Mouse (Mus musculus): ENCODE measurements around the gene Lrrc8c. TPM values are rescaled to one million over a fixed set of nuclear protein-coding genes. Genes with fewer than 3 reads are reported as not detected.

The Lrrc8c gene
- polyA plus RNA-seq, 2 experiments, result 6.5 to 18.0 TPM

GRCm38 (mm10) chr5:105613002-105613401, 93.8 kb downstream of the Lrrc8c start:
- TF ChIP-seq CTCF (IDR thresholded peaks at IDR 0.05; ENCODE audit: low read depth) (no peak), EP300 (IDR thresholded peaks at IDR 0.05; ENCODE audit: low read depth) (no peak)
- DNase-seq (ENCODE audit: low read depth in 3 of 3, low spot score in 3 of 3), result no peak
- Histone ChIP-seq H3K4me1 (replicated peaks; ENCODE audit: control insufficient read depth in 2 of 2, insufficient read depth in 2 of 2, low read length in 1 of 2) (no peaks in the 10 kb centered on the region), H3K9ac (replicated peaks) (no peak overlapping the region), H3K27ac (no peak overlapping the region), H3K27me3 (ENCODE audit: control insufficient read depth, insufficient read depth, low read length) (no peaks in the 10 kb centered on the region), H3K36me3 (replicated peaks; ENCODE audit: control insufficient read depth, insufficient read depth, low read depth) (peaks cover 8% of the 10 kb centered on the region), H3K4me2 (ENCODE audit: low read depth) (no peak overlapping the region), H3K4me3 (ENCODE audit: insufficient read depth in 1 of 2, low read depth in 2 of 2, low read length in 2 of 2) (no peak overlapping the region), H3K9me3 (ENCODE audit: control insufficient read depth, low read length) (no peaks in the 10 kb centered on the region)
- no peak for ATAC-seq (ENCODE audit: insufficient read depth)
- whole genome bisulfite sequencing (ENCODE audit: insufficient replicate concordance), result 40% methylated on average over 9 of the region's 9 CpGs

DNA sequence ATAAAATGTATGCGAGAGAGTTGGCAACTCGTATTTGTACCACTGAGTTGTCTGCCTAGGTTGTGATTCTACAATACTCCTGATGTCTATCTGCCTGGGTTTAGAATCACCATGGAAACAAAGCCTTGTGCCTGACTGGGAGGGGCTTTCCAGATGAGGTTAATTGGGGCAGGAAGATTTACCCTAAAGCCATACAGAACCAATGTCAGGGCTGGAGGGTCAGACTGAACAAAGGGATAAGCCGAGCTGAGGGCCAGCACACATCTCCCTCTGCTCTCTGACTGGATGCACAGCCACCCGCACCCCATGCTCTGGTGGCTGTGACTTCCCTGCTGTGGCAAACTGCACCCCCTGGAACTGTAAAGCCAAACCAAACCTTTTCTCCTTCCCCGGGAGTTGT, 94.8 kb downstream of the Lrrc8c start:
- Histone ChIP-seq H3K4me1 (replicated peaks; ENCODE audit: control insufficient read depth in 2 of 2, insufficient read depth in 2 of 2, low read length in 1 of 2) (no peaks in the 10 kb centered on the region), H3K27ac (no peak overlapping the region), H3K4me2 (ENCODE audit: low read depth) (no peak overlapping the region), H3K9me3 (ENCODE audit: control insufficient read depth, low read length) (no peaks in the 10 kb centered on the region), H3K4me3 (ENCODE audit: insufficient read depth in 1 of 2, low read depth in 2 of 2, low read length in 2 of 2) (no peak overlapping the region), H3K27me3 (ENCODE audit: control insufficient read depth, insufficient read depth, low read length) (no peaks in the 10 kb centered on the region), H3K9ac (replicated peaks) (no peak overlapping the region), H3K36me3 (replicated peaks; ENCODE audit: control insufficient read depth, insufficient read depth, low read depth) (peaks cover 4% of the 10 kb centered on the region; the same call in 1 of the 2 replicates)
- 72% methylated on average over 5 of the region's 5 CpGs for WGBS (ENCODE audit: insufficient replicate concordance)
- TF ChIP-seq CTCF (IDR thresholded peaks at IDR 0.05; ENCODE audit: low read depth) (no peak), EP300 (IDR thresholded peaks at IDR 0.05; ENCODE audit: low read depth) (no peak)
- no peak for DNase-seq (ENCODE audit: low read depth in 3 of 3, low spot score in 3 of 3)
- ATAC-seq (ENCODE audit: insufficient read depth), result no peak

- no peak overlapping the region for H3K4me2 ChIP-seq (ENCODE audit: low read depth)
- no peaks in the 10 kb centered on the region for H3K9me3 ChIP-seq (ENCODE audit: control insufficient read depth, low read length)
- no peak overlapping the region for H3K9ac ChIP-seq (replicated peaks)
- WGBS (ENCODE audit: insufficient replicate concordance), result 44% methylated on average over 9 of the region's 9 CpGs
- H3K27me3 ChIP-seq (ENCODE audit: control insufficient read depth, insufficient read depth, low read length), result no peaks in the 10 kb centered on the region
- no peaks in the 10 kb centered on the region; the same call in 1 of the 2 replicates for H3K36me3 ChIP-seq (replicated peaks; ENCODE audit: control insufficient read depth, insufficient read depth, low read depth)
- DNase-seq (ENCODE audit: low read depth in 3 of 3, low spot score in 3 of 3), result no peak
- H3K4me3 ChIP-seq (ENCODE audit: insufficient read depth in 1 of 2, low read depth in 2 of 2, low read length in 2 of 2), result no peak overlapping the region
- no peak overlapping the region for H3K27ac ChIP-seq
- no peak for TF ChIP-seq EP300 (IDR thresholded peaks at IDR 0.05; ENCODE audit: low read depth)
- no peak for TF ChIP-seq CTCF (IDR thresholded peaks at IDR 0.05; ENCODE audit: low read depth)
- H3K4me1 ChIP-seq (replicated peaks; ENCODE audit: control insufficient read depth in 2 of 2, insufficient read depth in 2 of 2, low read length in 1 of 2), result no peaks in the 10 kb centered on the region
- no peak for ATAC-seq (ENCODE audit: insufficient read depth)
Observed at GRCm38 (mm10) chr5:105614682-105615434, 95.7 kb downstream of the Lrrc8c start.

DNA sequence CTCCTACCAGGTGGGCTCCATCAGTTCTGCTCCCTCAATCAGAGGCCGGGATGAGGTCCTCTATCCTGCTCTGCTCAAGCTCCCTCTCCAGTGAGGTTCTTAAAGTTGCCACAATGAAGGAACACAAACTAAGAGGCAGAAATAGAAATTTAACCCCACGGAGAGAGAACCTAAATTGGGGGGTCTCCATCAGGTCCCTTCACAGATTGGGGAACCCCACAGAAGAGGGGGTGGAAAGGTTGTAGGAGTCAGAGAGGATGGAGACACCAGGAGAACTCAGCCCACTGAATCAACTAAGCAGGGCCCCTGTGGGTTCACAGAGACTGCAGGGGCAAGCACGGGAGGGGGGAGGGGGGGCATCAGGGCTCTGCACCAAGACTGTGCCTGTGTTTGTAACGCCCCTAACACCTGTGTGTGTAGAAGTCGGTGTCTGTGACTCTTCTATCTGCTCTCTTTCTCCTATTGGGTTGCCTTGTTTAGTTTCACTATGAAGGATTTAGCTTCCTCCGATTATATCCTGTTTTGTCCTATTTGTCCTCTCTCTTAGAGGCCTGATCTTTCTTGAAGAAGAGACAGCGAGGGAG, 96.8 kb downstream of the Lrrc8c start:
- 60% methylated on average over 7 of the region's 7 CpGs for WGBS (ENCODE audit: insufficient replicate concordance)
- ATAC-seq (ENCODE audit: insufficient read depth), result no peak

GRCm38 (mm10) chr5:105616538-105616937, 97.3 kb downstream of the Lrrc8c start:
- H3K27me3 ChIP-seq (ENCODE audit: control insufficient read depth, insufficient read depth, low read length), result no peaks in the 10 kb centered on the region
- no peak overlapping the region for H3K9ac ChIP-seq (replicated peaks)
- H3K9me3 ChIP-seq (ENCODE audit: control insufficient read depth, low read length), result no peaks in the 10 kb centered on the region
- no peaks in the 10 kb centered on the region for H3K4me1 ChIP-seq (replicated peaks; ENCODE audit: control insufficient read depth in 2 of 2, insufficient read depth in 2 of 2, low read length in 1 of 2)
- TF ChIP-seq CTCF (IDR thresholded peaks at IDR 0.05; ENCODE audit: low read depth) (no peak), EP300 (IDR thresholded peaks at IDR 0.05; ENCODE audit: low read depth) (no peak)
- ATAC-seq (ENCODE audit: insufficient read depth) (no peak), DNase-seq (ENCODE audit: low read depth in 3 of 3, low spot score in 3 of 3) (no peak)
- H3K27ac ChIP-seq, result no peak overlapping the region
- 51% methylated on average over 5 of the region's 5 CpGs for WGBS (ENCODE audit: insufficient replicate concordance)
- no peaks in the 10 kb centered on the region for H3K36me3 ChIP-seq (replicated peaks; ENCODE audit: control insufficient read depth, insufficient read depth, low read depth)
- H3K4me3 ChIP-seq (ENCODE audit: insufficient read depth in 1 of 2, low read depth in 2 of 2, low read length in 2 of 2), result no peak overlapping the region
- no peak overlapping the region for H3K4me2 ChIP-seq (ENCODE audit: low read depth)

More for the DNA sequence above, 96.8 kb downstream of the Lrrc8c start:
- Histone ChIP-seq H3K27me3 (ENCODE audit: control insufficient read depth, insufficient read depth, low read length) (no peaks in the 10 kb centered on the region), H3K27ac (no peak overlapping the region), H3K9ac (replicated peaks) (no peak overlapping the region), H3K36me3 (replicated peaks; ENCODE audit: control insufficient read depth, insufficient read depth, low read depth) (no peaks in the 10 kb centered on the region; the same call in 1 of the 2 replicates), H3K4me3 (ENCODE audit: insufficient read depth in 1 of 2, low read depth in 2 of 2, low read length in 2 of 2) (no peak overlapping the region), H3K9me3 (ENCODE audit: control insufficient read depth, low read length) (no peaks in the 10 kb centered on the region), H3K4me2 (ENCODE audit: low read depth) (no peak overlapping the region), H3K4me1 (replicated peaks; ENCODE audit: control insufficient read depth in 2 of 2, insufficient read depth in 2 of 2, low read length in 1 of 2) (no peaks in the 10 kb centered on the region)
- no peak for DNase-seq (ENCODE audit: low read depth in 3 of 3, low spot score in 3 of 3)
- TF ChIP-seq EP300 (IDR thresholded peaks at IDR 0.05; ENCODE audit: low read depth), result no peak
- no peak for TF ChIP-seq CTCF (IDR thresholded peaks at IDR 0.05; ENCODE audit: low read depth)

All from liver, embryonic 14.5 days (tissue).